Mouse (Mus musculus): ENCODE results near the gene Otos.
A peak's percentile ranks its signal among the peaks of the same experiment; 100 is the strongest.

Otos gene

GRCm38 (mm10) chr1:92646601-92647000 lies 2.0 kb downstream of the Otos start:
- no peak for DNase-seq (ENCODE audit: low read depth, low spot score)

GRCm38 (mm10) chr1:92646111-92646510 lies 2.5 kb downstream of the Otos start:
- no peak for DNase-seq (ENCODE audit: low read depth, low spot score)

- DNase-seq (ENCODE audit: low read depth, low spot score) = no peak
Measured at GRCm38 (mm10) chr1:92644916-92645315, 3.7 kb downstream of the Otos start.

- no peak for DNase-seq (ENCODE audit: low read depth, low spot score)
Measured at GRCm38 (mm10) chr1:92643691-92644090, 5.0 kb downstream of the Otos start.

GRCm38 (mm10) chr1:92641514-92642272 lies 6.9 kb downstream of the Otos start, which contains the start of gene Cops9:
Gene Cops9 (minus strand): TSS chr1:92641985.
- DNase-seq (ENCODE audit: low read depth, low spot score) = peak; percentile 91

GRCm38 (mm10) chr1:92640393-92640792 lies 8.2 kb downstream of the Otos start:
- DNase-seq (ENCODE audit: low read depth, low spot score) = no peak

- no peak for DNase-seq (ENCODE audit: low read depth, low spot score)
Measured at GRCm38 (mm10) chr1:92638736-92639135, 9.9 kb downstream of the Otos start.

- no peak for DNase-seq (ENCODE audit: low read depth, low spot score)
Measured at GRCm38 (mm10) chr1:92638181-92638580, 10.5 kb downstream of the Otos start.

- DNase-seq (ENCODE audit: low read depth, low spot score) = no peak
Measured at GRCm38 (mm10) chr1:92637501-92638172, 11.0 kb downstream of the Otos start.

- no peak for DNase-seq (ENCODE audit: low read depth, low spot score)
Measured at GRCm38 (mm10) chr1:92636676-92637075, 12.0 kb downstream of the Otos start.

GRCm38 (mm10) chr1:92636015-92636414 lies 12.6 kb downstream of the Otos start:
- no peak for DNase-seq (ENCODE audit: low read depth, low spot score)

- DNase-seq (ENCODE audit: low read depth, low spot score) = no peak
Measured at GRCm38 (mm10) chr1:92634976-92635599, 13.6 kb downstream of the Otos start.

GRCm38 (mm10) chr1:92634569-92634968 lies 14.1 kb downstream of the Otos start:
- no peak for DNase-seq (ENCODE audit: low read depth, low spot score)

GRCm38 (mm10) chr1:92633726-92634125 lies 14.9 kb downstream of the Otos start:
- no peak for DNase-seq (ENCODE audit: low read depth, low spot score)

GRCm38 (mm10) chr1:92632948-92633347 lies 15.7 kb downstream of the Otos start:
- peak; percentile 30 for DNase-seq (ENCODE audit: low read depth, low spot score)

GRCm38 (mm10) chr1:92632196-92632595 lies 16.4 kb downstream of the Otos start:
- no peak for DNase-seq (ENCODE audit: low read depth, low spot score)

- DNase-seq (ENCODE audit: low read depth, low spot score) = no peak
Measured at GRCm38 (mm10) chr1:92628227-92628626, 20.4 kb downstream of the Otos start.

- no peak for DNase-seq (ENCODE audit: low read depth, low spot score)
Measured at GRCm38 (mm10) chr1:92618360-92618759, 30.3 kb downstream of the Otos start.

GRCm38 (mm10) chr1:92617488-92617887 lies 31.2 kb downstream of the Otos start, which contains the start of gene Olfr12:
Gene Olfr12 (plus strand): TSS chr1:92617788.
- DNase-seq (ENCODE audit: low read depth, low spot score) = no peak

GRCm38 (mm10) chr1:92616046-92616445 lies 32.6 kb downstream of the Otos start:
- DNase-seq (ENCODE audit: low read depth, low spot score) = no peak

- peak; percentile 29 for DNase-seq (ENCODE audit: low read depth, low spot score)
Measured at GRCm38 (mm10) chr1:92614516-92614915, 34.1 kb downstream of the Otos start.

GRCm38 (mm10) chr1:92613175-92613574 lies 35.5 kb downstream of the Otos start:
- no peak for DNase-seq (ENCODE audit: low read depth, low spot score)
